Mouse (Mus musculus): ENCODE measurements at regions not wholly inside any gene's neighbourhood (a gene's known extent, or its start where the extent isn't known, plus 50 kb on each side); places are given as distances from the start of the nearest gene placed in this dataset.

DNA sequence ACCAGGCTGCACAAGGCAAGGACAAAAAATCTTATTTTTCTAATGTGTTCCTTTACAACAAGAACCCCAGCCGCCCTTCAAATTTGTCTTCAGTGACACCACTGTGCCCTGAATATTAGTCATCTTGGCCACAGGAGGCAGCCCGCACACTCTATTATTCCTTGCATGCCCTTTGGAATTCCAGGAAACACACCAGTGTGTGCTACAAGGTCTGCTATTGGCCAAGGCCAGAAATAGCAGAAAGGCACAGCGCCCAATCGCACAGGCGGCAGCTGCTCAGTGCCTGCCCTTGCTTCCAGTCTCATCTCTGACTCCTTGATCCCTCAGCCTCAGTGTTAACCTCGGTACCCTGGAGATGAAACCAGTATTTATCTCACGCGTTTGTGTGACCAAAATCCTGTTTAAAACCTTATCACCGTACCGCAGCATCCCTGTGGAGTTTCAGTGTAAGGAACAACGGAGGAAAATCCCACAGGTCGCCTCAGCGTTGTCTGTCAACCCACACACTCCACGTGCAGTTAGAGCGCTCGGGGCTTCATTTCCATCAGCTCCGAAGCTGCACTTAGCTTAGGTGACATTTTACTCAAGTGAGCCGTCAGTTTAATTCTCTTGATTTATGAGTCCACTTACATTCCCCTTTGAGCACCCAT, 194.1 kb downstream of the Dyrk2 start:
- Histone ChIP-seq H3K27ac (ENCODE audit: control insufficient read depth, insufficient read depth, low read length) (no peak overlapping the region), H3K4me3 (ENCODE audit: control insufficient read depth, insufficient read depth, low read length) (no peak overlapping the region), H3K4me1 (replicated peaks; ENCODE audit: control insufficient read depth, insufficient read depth, low read length) (no peaks in the 10 kb centered on the region), H3K27me3 (ENCODE audit: control insufficient read depth, insufficient read depth, low read length) (no peaks in the 10 kb centered on the region), H3K36me3 (ENCODE audit: control insufficient read depth, insufficient read depth, low read length) (no peaks in the 10 kb centered on the region)
- no peak for DNase-seq
- 75% methylated on average over 18 of the region's 18 CpGs for WGBS
- TF ChIP-seq POLR2A (IDR thresholded peaks at IDR 0.05; ENCODE audit: control insufficient read depth, extremely low read depth, insufficient read depth, low read length, poor library complexity) (no peak), CTCF (IDR thresholded peaks at IDR 0.05; ENCODE audit: borderline replicate concordance, control insufficient read depth, extremely low read depth, insufficient read depth, low read length, poor library complexity) (no peak)

DNA sequence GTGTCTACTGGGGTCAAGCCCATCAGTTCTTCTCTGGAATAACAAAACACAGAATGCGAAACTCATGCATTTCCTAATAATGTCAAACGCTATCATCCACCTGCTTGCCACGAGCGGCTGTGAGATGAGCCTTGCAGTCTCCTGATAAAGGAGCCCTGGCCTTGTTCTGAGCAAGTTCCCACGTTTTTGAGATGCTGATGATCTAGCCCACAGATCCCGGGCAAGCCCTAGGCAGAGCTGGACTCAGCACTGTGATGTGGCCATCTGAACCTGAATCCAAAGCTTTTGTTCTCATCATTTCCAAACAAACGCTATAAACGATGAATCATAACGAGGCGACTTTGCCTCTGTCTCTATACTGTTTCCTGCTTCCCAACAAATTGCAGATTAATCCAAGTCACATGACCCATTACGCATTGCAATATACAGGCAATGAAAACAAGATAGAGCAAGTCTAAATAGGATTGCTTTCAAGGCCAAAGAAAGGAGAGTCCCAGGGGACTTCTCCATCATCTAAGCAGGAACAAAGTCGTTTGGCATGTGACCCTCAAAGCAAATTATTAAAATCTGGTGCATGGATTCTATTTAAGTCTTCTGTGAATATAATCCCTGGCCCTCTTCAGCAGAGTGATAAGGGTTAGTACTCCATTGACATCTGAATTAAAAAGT, 191.1 kb downstream of the Dyrk2 start:
- Histone ChIP-seq H3K27me3 (ENCODE audit: control insufficient read depth, insufficient read depth, low read length) (no peaks in the 10 kb centered on the region), H3K4me3 (ENCODE audit: control insufficient read depth, insufficient read depth, low read length) (no peak overlapping the region), H3K4me1 (replicated peaks; ENCODE audit: control insufficient read depth, insufficient read depth, low read length) (no peaks in the 10 kb centered on the region), H3K36me3 (ENCODE audit: control insufficient read depth, insufficient read depth, low read length) (no peaks in the 10 kb centered on the region), H3K27ac (ENCODE audit: control insufficient read depth, insufficient read depth, low read length) (no peak overlapping the region)
- DNase-seq = no peak
- TF ChIP-seq CTCF (IDR thresholded peaks at IDR 0.05; ENCODE audit: borderline replicate concordance, control insufficient read depth, extremely low read depth, insufficient read depth, low read length, poor library complexity) = no peak
- TF ChIP-seq POLR2A (IDR thresholded peaks at IDR 0.05; ENCODE audit: control insufficient read depth, extremely low read depth, insufficient read depth, low read length, poor library complexity) = no peak
- WGBS = 91% methylated on average over 12 of the region's 12 CpGs

DNA sequence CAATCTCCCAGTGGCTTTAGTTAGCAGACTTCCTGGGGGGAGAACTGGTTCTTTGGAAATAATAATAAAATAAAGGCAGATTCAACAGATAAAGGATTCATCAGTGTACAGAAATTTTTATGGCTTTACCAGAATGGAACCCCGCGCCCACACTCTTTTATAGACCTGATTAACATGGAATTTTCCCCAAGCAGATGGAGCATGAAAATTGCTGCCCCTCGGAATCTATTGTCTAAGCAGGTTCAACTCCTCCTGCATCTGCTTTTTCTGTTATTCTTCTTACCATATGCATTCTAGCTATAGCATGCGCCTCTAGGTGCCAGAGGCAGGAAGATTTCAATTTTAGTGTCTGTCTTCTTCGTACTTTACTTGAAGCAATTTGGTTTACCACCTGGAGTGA, 190.5 kb downstream of the Dyrk2 start:
- H3K4me3 ChIP-seq (ENCODE audit: control insufficient read depth, insufficient read depth, low read length) = no peak overlapping the region
- no peaks in the 10 kb centered on the region for H3K27me3 ChIP-seq (ENCODE audit: control insufficient read depth, insufficient read depth, low read length)
- WGBS = 98% methylated on average over 5 of the region's 5 CpGs
- TF ChIP-seq CTCF (IDR thresholded peaks at IDR 0.05; ENCODE audit: borderline replicate concordance, control insufficient read depth, extremely low read depth, insufficient read depth, low read length, poor library complexity) = no peak
- TF ChIP-seq POLR2A (IDR thresholded peaks at IDR 0.05; ENCODE audit: control insufficient read depth, extremely low read depth, insufficient read depth, low read length, poor library complexity) = no peak
- no peaks in the 10 kb centered on the region for H3K4me1 ChIP-seq (replicated peaks; ENCODE audit: control insufficient read depth, insufficient read depth, low read length)
- H3K27ac ChIP-seq (ENCODE audit: control insufficient read depth, insufficient read depth, low read length) = no peak overlapping the region
- DNase-seq = no peak
- H3K36me3 ChIP-seq (ENCODE audit: control insufficient read depth, insufficient read depth, low read length) = no peaks in the 10 kb centered on the region

DNA sequence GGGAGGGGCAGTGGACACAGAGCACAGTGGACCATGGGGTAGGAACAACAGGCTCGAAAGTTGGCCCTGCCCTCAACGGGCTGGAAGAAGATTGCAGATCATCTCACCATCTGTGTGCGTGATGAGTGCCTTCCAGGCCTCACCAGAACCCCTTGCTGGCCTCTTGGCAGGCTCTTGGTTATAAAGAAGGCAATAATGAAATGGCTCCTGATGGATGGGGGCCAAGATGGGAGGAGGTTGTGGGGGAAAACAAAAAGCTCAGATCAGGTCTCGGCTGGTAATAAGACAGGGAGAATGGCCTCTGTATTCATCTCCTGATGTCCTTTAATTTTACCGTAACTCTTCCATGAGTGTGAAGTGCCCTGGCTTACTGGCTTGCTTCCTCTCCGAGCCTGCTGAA, 189.1 kb downstream of the Dyrk2 start:
- 92% methylated on average over 6 of the region's 6 CpGs for WGBS
- no peak overlapping the region for H3K4me3 ChIP-seq (ENCODE audit: control insufficient read depth, insufficient read depth, low read length)
- no peaks in the 10 kb centered on the region for H3K36me3 ChIP-seq (ENCODE audit: control insufficient read depth, insufficient read depth, low read length)
- no peaks in the 10 kb centered on the region for H3K4me1 ChIP-seq (replicated peaks; ENCODE audit: control insufficient read depth, insufficient read depth, low read length)
- no peak overlapping the region for H3K27ac ChIP-seq (ENCODE audit: control insufficient read depth, insufficient read depth, low read length)
- TF ChIP-seq POLR2A (IDR thresholded peaks at IDR 0.05; ENCODE audit: control insufficient read depth, extremely low read depth, insufficient read depth, low read length, poor library complexity) = no peak
- no peak for TF ChIP-seq CTCF (IDR thresholded peaks at IDR 0.05; ENCODE audit: borderline replicate concordance, control insufficient read depth, extremely low read depth, insufficient read depth, low read length, poor library complexity)
- no peaks in the 10 kb centered on the region for H3K27me3 ChIP-seq (ENCODE audit: control insufficient read depth, insufficient read depth, low read length)
- no peak for DNase-seq

DNA sequence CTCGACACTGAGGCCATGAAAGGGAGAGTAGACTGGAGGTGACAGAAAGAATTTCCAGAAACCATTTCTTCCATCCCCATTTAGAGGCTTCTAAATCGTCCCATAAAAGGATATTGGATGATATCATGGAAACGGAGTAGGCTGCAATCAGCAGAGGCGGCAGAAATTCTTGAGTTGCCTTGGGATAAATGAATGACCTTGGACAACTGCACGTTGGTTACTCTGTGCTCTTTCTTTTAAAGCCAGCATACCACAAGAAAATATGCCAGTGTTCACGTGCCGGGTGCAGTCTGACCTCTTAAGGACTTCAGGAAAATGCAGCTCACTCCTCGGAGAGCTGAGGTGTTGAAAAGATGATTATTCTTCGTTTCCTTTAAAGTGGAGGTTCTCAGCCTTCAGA, 186.7 kb downstream of the Dyrk2 start:
- H3K4me3 ChIP-seq (ENCODE audit: control insufficient read depth, insufficient read depth, low read length) = no peak overlapping the region
- TF ChIP-seq CTCF (IDR thresholded peaks at IDR 0.05; ENCODE audit: borderline replicate concordance, control insufficient read depth, extremely low read depth, insufficient read depth, low read length, poor library complexity) (no peak), POLR2A (IDR thresholded peaks at IDR 0.05; ENCODE audit: control insufficient read depth, extremely low read depth, insufficient read depth, low read length, poor library complexity) (no peak)
- WGBS = 93% methylated on average over 9 of the region's 9 CpGs
- H3K27me3 ChIP-seq (ENCODE audit: control insufficient read depth, insufficient read depth, low read length) = no peaks in the 10 kb centered on the region
- no peak overlapping the region for H3K27ac ChIP-seq (ENCODE audit: control insufficient read depth, insufficient read depth, low read length)
- H3K4me1 ChIP-seq (replicated peaks; ENCODE audit: control insufficient read depth, insufficient read depth, low read length) = no peaks in the 10 kb centered on the region
- no peak for DNase-seq
- H3K36me3 ChIP-seq (ENCODE audit: control insufficient read depth, insufficient read depth, low read length) = no peaks in the 10 kb centered on the region

DNA sequence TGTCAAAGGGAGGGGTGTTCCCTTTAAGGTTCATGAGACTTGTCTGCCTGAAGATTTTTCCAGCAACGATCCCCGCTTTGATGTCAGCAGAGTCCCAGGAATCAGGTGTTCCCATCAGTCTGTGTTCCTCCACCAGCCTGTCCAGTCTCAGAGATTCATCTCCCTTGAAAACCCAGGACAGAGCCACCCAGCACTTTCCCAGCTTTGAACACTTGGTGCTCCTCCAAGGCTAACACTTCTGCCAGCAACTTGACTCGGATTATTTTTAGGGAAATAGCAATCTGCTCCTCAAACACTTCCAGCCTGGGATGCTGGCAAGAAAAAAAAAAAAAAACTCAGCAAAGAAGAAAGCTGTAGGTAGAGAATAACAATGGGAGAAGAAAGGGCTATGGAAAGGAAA, 170.7 kb downstream of the Dyrk2 start:
- no peaks in the 10 kb centered on the region for H3K36me3 ChIP-seq (ENCODE audit: control insufficient read depth, insufficient read depth, low read length)
- no peak for DNase-seq
- H3K27me3 ChIP-seq (ENCODE audit: control insufficient read depth, insufficient read depth, low read length) = no peaks in the 10 kb centered on the region
- no peak overlapping the region for H3K4me3 ChIP-seq (ENCODE audit: control insufficient read depth, insufficient read depth, low read length)
- H3K4me1 ChIP-seq (replicated peaks; ENCODE audit: control insufficient read depth, insufficient read depth, low read length) = no peaks in the 10 kb centered on the region
- TF ChIP-seq POLR2A (IDR thresholded peaks at IDR 0.05; ENCODE audit: control insufficient read depth, extremely low read depth, insufficient read depth, low read length, poor library complexity) = no peak
- H3K27ac ChIP-seq (ENCODE audit: control insufficient read depth, insufficient read depth, low read length) = no peak overlapping the region
- 89% methylated on average over 3 of the region's 3 CpGs for WGBS

DNA sequence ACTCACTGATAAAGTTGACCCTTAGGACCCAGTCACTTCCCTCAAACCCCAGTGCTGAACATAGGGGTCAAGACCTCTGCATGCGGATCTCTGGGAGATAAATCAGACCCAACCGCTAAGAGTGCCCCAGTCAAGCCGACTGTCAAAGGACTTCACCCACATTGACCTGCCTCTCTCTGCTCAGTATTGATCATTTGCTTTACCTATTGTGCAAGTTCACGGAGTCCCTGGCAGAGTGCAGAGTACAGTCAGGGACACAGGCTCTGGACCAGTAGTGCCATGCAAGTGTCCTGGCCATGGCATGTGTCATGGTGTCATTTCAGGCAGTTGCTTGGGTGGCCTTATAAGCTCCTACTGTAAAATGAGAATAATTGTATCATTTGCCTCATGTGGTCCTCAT, 169.9 kb downstream of the Dyrk2 start:
- Histone ChIP-seq H3K27me3 (ENCODE audit: control insufficient read depth, insufficient read depth, low read length) (no peaks in the 10 kb centered on the region), H3K27ac (ENCODE audit: control insufficient read depth, insufficient read depth, low read length) (no peak overlapping the region), H3K4me3 (ENCODE audit: control insufficient read depth, insufficient read depth, low read length) (no peak overlapping the region), H3K36me3 (ENCODE audit: control insufficient read depth, insufficient read depth, low read length) (no peaks in the 10 kb centered on the region), H3K4me1 (replicated peaks; ENCODE audit: control insufficient read depth, insufficient read depth, low read length) (no peaks in the 10 kb centered on the region)
- TF ChIP-seq POLR2A (IDR thresholded peaks at IDR 0.05; ENCODE audit: control insufficient read depth, extremely low read depth, insufficient read depth, low read length, poor library complexity) (no peak), CTCF (IDR thresholded peaks at IDR 0.05; ENCODE audit: borderline replicate concordance, control insufficient read depth, extremely low read depth, insufficient read depth, low read length, poor library complexity) (no peak)
- no peak for DNase-seq
- 97% methylated on average over 4 of the region's 4 CpGs for WGBS
